Mouse (Mus musculus) kidney, adult 2 months (tissue): ENCODE measurements around the gene Gdf5. TPM values are rescaled to one million over a fixed set of nuclear protein-coding genes. Genes with fewer than 3 reads are reported as not detected.

Source experiments
- DNase-seq: peaks from one replicate; pipeline ENCODE4 v3.0.0; 2021
- H3K27ac ChIP-seq: fragments of 200-500 bp; 2 replicates; pipeline ENCODE4 v1.5.1; 2012; ENCODE audit warnings: low read depth, low read length, control low read depth, inconsistent platforms; ENCODE audit not compliant: insufficient read depth
- H3K27me3 ChIP-seq: fragments of 200-500 bp; replicated peaks from 2 replicates; pipeline ENCODE4 v1.6.1; 2012; ENCODE audit warnings: mild to moderate bottlenecking, moderate library complexity, low read length, inconsistent platforms; ENCODE audit not compliant: control insufficient read depth, insufficient read depth
- H3K36me3 ChIP-seq: fragments of 200-500 bp; 2 replicates; pipeline ENCODE4 v1.6.1; 2012; ENCODE audit warnings: mild to moderate bottlenecking, moderate library complexity, low read length, inconsistent platforms; ENCODE audit not compliant: control insufficient read depth, insufficient read depth
- H3K4me1 ChIP-seq: fragments of 200-500 bp; 2 replicates; pipeline ENCODE4 v1.6.1; 2011; ENCODE audit warnings: low read length; ENCODE audit not compliant: control insufficient read depth, insufficient read depth
- H3K4me3 ChIP-seq: fragments of 200-500 bp; 2 replicates; pipeline ENCODE4 v1.5.1; 2011; ENCODE audit warnings: mild to moderate bottlenecking, low read depth, low read length, control low read depth; ENCODE audit not compliant: insufficient read depth
- CTCF ChIP-seq: fragments of 200-500 bp; conservative IDR thresholded peaks from 2 replicates; pipeline ENCODE4 v1.5.1; 2011; ENCODE audit warnings: low read depth, mild to moderate bottlenecking, control low read depth, low read length, moderate library complexity, mixed read lengths; ENCODE audit not compliant: insufficient read depth, insufficient read length
- POLR2A ChIP-seq: fragments of 200-500 bp; IDR thresholded peaks from one replicate; pipeline ENCODE4 v1.6.1; 2011; ENCODE audit warnings: low read depth, low read length, control low read depth
- WGBS: fragments of 180-500 bp; shearing (Covaris S2); methylation state at CpG from one replicate; pipeline ENCODE4 v1.1.7; 2018; 5-methylcytosine and 5-hydroxymethylcytosine counted together
- polyA plus RNA-seq: library from polyadenylated mRNA; depleted of rRNA; stranded (reverse); fragments of >200 nt; gene quantifications from 2 replicates; pipeline ENCODE4 v1.2.3, GENCODE M21; 2012

Gene Gdf5
- polyA plus RNA-seq, 1 experiment = 0.41 TPM

GRCm38 (mm10) chr2:155952006-155952405 is 6.8 kb upstream of the Gdf5 start:
- no peaks in the 10 kb centered on the region for H3K36me3 ChIP-seq
- peak; percentile 84 for DNase-seq
- no peak overlapping the region for H3K4me3 ChIP-seq
- H3K27ac ChIP-seq = no peak overlapping the region
- no peaks in the 10 kb centered on the region for H3K4me1 ChIP-seq
- H3K27me3 ChIP-seq = no peaks in the 10 kb centered on the region
- no peak for TF ChIP-seq POLR2A
- 0 out of 2 replicates have a peak, but pooled peaks have one; percentile 27 for TF ChIP-seq CTCF

- Histone ChIP-seq H3K4me1 (no peaks in the 10 kb centered on the region), H3K36me3 (no peaks in the 10 kb centered on the region), H3K27ac (no peak overlapping the region), H3K4me3 (no peak overlapping the region), H3K27me3 (no peaks in the 10 kb centered on the region)
- no peak for TF ChIP-seq CTCF
- no peak for TF ChIP-seq POLR2A
- no peak for DNase-seq
- WGBS = 53% methylated on average over 6 of the region's 6 CpGs
Observed at GRCm38 (mm10) chr2:155949362-155949761, 4.2 kb upstream of the Gdf5 start.

GRCm38 (mm10) chr2:155947390-155948002 is 2.3 kb upstream of the Gdf5 start:
- Histone ChIP-seq H3K36me3 (no peaks in the 10 kb centered on the region), H3K27me3 (no peaks in the 10 kb centered on the region), H3K27ac (no peak overlapping the region), H3K4me3 (no peak overlapping the region), H3K4me1 (no peaks in the 10 kb centered on the region)
- whole genome bisulfite sequencing = 46% methylated on average over 5 of the region's 5 CpGs
- TF ChIP-seq POLR2A (no peak), CTCF (no peak)
- no peak for DNase-seq

- 41% methylated on average over 4 of the region's 4 CpGs for WGBS
- no peak for DNase-seq
- TF ChIP-seq POLR2A (no peak), CTCF (no peak)
Observed at GRCm38 (mm10) chr2:155946499-155946898, 1.3 kb upstream of the Gdf5 start.

GRCm38 (mm10) chr2:155946069-155946468 is 902 bp upstream of the Gdf5 start:
- H3K4me1 ChIP-seq = no peaks in the 10 kb centered on the region
- no peak overlapping the region for H3K27ac ChIP-seq
- DNase-seq = peak; percentile 55
- no peaks in the 10 kb centered on the region for H3K27me3 ChIP-seq
- no peak overlapping the region for H3K4me3 ChIP-seq
- TF ChIP-seq POLR2A (no peak), CTCF (peak; percentile 81)
- 6% methylated on average over 7 of the region's 7 CpGs for WGBS
- H3K36me3 ChIP-seq = no peaks in the 10 kb centered on the region

More at GRCm38 (mm10) chr2:155946499-155946898, 1.3 kb upstream of the Gdf5 start:
- Histone ChIP-seq H3K27me3 (no peaks in the 10 kb centered on the region), H3K27ac (no peak overlapping the region), H3K36me3 (no peaks in the 10 kb centered on the region), H3K4me3 (no peak overlapping the region), H3K4me1 (no peaks in the 10 kb centered on the region)

- Histone ChIP-seq H3K4me1 (no peaks in the 10 kb centered on the region), H3K27ac (no peak overlapping the region), H3K36me3 (no peaks in the 10 kb centered on the region), H3K4me3 (no peak overlapping the region), H3K27me3 (no peaks in the 10 kb centered on the region)
- TF ChIP-seq POLR2A = no peak
- TF ChIP-seq CTCF = no peak
- WGBS = 68% methylated on average over 5 of the region's 5 CpGs
- no peak for DNase-seq
Observed at GRCm38 (mm10) chr2:155945580-155945979, 413 bp upstream of the Gdf5 start.

- H3K27me3 ChIP-seq = no peaks in the 10 kb centered on the region
- no peaks in the 10 kb centered on the region for H3K4me1 ChIP-seq
- no peak for DNase-seq
- H3K4me3 ChIP-seq = no peak overlapping the region
- TF ChIP-seq POLR2A (no peak), CTCF (no peak)
- H3K27ac ChIP-seq = no peak overlapping the region
- WGBS = 76% methylated on average over 4 of the region's 4 CpGs
- H3K36me3 ChIP-seq = no peaks in the 10 kb centered on the region
Observed at GRCm38 (mm10) chr2:155944685-155945084, 482 bp downstream of the Gdf5 start.

GRCm38 (mm10) chr2:155943463-155943862 is 1.7 kb downstream of the Gdf5 start:
- Histone ChIP-seq H3K27me3 (no peaks in the 10 kb centered on the region), H3K27ac (no peak overlapping the region), H3K4me1 (no peaks in the 10 kb centered on the region), H3K36me3 (no peaks in the 10 kb centered on the region), H3K4me3 (no peak overlapping the region)
- DNase-seq = no peak
- WGBS = 16% methylated on average over 8 of the region's 8 CpGs
- no peak for TF ChIP-seq POLR2A
- TF ChIP-seq CTCF = no peak
